Mouse (Mus musculus) skeletal muscle tissue, adult 2 months (tissue): Measurements from ENCODE around the gene Cxcl13.
"Not testable (repeated sequence)": the region's sequence is repeated elsewhere in the genome, so short reads cannot be mapped to it uniquely, and the experiment has no call there.

Experiments
- DNase-seq: peaks from one replicate; pipeline ENCODE4 v3.0.0-alpha.2; 2012; ENCODE audit warnings: low read depth, low spot score

The Cxcl13 gene

GRCm38 (mm10) chr5:95956651-95957050 lies at the start of gene Cxcl13:
Gene Cxcl13 (plus strand): TSS chr5:95956951.
- DNase-seq: no peak

GRCm38 (mm10) chr5:95911006-95911405 lies 45.7 kb upstream of the Cxcl13 start:
- DNase-seq: no peak

GRCm38 (mm10) chr5:95918491-95918890 lies 38.3 kb upstream of the Cxcl13 start:
- no peak for DNase-seq

GRCm38 (mm10) chr5:95924023-95924422 lies 32.7 kb upstream of the Cxcl13 start:
- DNase-seq: no peak

DNA sequence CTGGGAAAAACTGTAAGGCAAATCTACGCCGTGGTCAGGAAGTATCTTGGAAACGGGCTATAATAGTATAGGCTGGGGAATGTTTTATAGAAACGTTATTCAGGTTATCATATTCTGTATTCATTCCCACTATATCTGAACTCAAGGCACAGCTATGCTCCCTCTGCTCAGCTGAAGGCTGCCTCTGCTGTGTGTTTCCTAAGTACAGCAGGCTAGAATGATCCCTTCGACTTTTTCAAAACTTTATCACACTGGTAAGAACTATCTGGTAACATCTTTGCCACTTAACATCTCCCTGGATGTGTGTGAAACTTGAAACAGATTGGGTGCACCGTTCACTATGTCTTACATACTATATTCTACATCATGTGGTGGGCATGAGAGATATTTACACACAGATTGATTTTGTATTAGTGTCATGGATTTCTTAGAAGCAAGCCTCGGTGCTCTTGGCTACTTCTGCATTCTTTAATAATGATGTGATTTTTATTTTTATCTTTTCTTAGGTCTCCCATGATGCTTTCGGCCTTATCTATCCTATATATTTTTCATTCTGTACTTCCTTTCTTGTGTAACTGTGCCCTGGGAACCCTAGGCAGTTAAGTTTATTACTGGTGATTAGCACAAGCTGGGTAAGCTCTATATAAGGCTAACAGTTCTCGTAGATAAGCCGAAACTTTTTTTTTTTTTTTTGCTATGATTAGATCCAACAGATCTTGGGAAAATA lies 31.4 kb upstream of the Cxcl13 start:
- DNase-seq: no peak

DNA sequence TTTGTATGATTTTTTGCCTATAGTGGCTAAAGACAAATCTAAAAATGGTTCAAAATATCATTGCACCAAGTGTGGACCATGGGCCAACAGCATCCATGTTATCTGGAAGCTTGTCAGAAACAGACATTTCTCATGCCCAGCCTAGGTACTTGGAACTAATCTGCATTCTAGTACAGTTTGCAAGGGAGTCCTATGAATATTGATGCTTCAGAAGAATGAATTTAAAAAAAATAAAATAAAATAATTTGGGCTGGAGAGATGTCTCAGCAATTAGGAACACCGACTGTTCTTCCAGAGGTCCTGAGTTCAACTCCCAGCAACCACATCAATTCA lies 30.9 kb upstream of the Cxcl13 start:
- DNase-seq: no peak

GRCm38 (mm10) chr5:95935035-95935434 lies 21.7 kb upstream of the Cxcl13 start:
- DNase-seq: no peak

- DNase-seq: no peak
Measured at GRCm38 (mm10) chr5:95936068-95936467, 20.7 kb upstream of the Cxcl13 start.

DNA sequence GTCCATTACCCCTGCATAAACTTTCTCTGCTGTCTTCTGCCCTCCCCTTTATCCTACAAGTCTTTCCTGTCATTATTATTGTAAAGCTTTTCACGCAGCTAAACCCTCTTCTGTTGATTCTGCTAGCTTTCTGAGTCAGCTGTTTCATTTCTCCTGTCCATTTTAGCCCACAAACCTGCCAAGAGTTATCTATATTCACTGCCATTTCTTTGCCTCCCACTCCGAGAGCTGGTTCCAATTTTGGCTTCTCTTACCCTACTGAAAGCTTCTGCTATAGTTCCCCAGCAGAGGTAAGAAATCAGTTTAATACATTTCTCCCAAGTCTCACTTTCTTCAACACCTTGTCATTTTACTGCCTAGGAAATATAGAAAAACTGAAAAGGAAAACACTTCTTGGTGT lies 19.6 kb upstream of the Cxcl13 start:
- DNase-seq: no peak

- DNase-seq: no peak
Measured at GRCm38 (mm10) chr5:95938044-95938625, 18.6 kb upstream of the Cxcl13 start.

DNA sequence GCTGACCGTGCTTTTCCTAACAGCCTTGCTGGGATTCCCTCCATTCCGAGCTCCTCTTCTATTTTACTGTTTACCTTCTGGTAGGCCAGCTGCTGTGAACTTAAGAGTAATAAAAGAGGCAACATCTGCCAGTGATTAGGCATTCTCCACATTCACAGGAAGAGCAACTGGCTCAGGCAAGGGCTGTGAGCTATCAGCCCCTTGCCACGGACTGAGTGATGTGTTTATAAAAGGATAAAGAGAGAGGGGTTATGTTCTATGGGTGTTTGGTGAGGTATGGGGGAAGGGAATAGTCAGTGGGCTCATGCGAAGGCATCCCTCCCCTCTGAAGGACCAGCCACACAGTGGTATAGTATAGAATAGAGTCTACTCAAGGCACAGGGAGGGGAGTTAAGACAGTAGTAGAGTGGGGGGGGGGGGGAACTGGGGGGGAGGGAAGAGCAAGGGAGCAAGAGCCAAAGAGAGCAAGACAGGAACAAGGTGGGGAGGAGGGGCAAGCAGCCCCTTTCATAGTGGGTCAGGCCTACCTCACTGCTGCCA lies 16.0 kb upstream of the Cxcl13 start:
- no peak for DNase-seq

DNA sequence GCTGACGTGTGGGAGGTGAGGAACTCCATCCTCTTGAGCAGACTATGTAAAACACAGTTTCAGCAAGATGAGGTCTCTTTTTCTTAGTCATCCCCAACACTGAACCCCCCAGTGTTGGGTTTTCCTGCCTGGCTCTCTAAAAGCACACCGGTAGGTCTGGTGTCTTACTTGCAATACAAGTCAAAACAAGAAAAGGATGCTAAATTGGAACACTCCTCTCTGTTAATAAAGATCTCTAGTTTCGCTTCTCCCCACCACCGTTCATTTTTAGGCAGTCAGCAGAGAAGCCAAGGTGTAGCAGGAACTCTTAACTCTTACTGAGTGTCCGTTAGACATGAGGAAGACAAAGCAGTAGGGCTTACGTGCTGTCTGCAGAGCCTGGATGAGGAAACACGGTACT lies 15.2 kb upstream of the Cxcl13 start:
- DNase-seq: no peak

DNA sequence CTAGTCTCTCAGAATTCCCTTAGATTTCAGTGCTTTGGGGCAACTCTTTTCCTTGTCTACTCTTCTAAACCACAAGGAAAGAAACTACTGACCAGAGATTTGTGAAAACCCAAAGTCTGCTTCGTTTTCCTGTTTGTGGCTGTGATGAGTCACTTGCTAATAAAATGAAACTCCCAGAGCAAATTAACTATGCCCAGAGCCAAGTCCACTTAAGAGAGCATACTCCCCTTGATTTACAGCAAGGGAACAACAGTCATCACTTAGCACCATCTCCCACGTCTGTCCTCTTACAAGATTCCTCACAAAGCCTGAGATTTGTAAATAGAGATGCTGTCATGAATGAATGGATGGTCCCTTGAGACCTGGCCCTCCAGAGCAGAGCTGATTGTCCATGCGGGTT lies 11.6 kb upstream of the Cxcl13 start:
- DNase-seq: peak; percentile 36

GRCm38 (mm10) chr5:95946344-95946743 lies 10.4 kb upstream of the Cxcl13 start:
- DNase-seq: no peak

GRCm38 (mm10) chr5:95948641-95949040 lies 8.1 kb upstream of the Cxcl13 start:
- DNase-seq: no peak

GRCm38 (mm10) chr5:95949946-95950701 lies 6.6 kb upstream of the Cxcl13 start:
- peak; percentile 43 for DNase-seq

DNA sequence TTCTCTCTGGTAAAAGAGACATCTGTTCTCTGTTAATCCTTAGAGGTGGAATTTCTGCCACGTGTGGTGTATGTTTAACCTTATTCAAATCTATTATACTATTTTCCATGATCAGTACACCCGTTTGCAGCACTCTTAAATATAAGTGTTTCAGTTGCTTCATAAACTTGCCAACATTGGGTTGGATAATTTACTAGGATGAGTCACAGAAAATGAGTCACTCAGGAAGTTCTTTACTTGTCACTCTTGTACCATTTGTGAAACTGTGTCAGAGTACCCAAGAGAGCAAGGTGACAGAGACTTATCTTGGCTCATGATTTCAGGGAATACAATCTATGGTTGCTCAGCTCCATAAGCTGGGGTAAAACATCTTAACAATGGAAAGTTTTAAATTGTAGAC lies 8.2 kb downstream of the Cxcl13 start:
- DNase-seq: no peak

DNA sequence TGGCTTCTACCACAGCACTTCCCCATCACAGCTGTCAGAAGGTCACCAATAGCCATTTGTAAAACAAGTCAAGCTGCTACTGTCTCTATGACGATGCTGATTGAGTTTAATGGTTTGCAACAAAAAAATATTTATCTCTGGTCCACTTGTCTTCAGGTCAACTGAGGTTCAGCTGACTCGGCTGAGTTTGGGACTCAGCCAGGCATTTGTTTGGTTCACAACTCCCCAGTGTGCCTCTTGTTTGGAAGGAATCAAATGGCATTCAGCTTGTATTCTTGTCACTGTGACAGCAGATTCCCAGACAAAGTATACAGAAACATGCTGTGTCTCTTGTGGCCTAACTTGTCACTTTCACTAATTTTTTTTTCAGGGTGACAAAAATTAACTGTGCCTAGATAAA lies 9.9 kb downstream of the Cxcl13 start:
- DNase-seq: peak; percentile 28

- no peak for DNase-seq
Measured at GRCm38 (mm10) chr5:95970845-95971244, 14.1 kb downstream of the Cxcl13 start.

- DNase-seq: no peak
Measured at GRCm38 (mm10) chr5:95972208-95972607, 15.5 kb downstream of the Cxcl13 start.

DNA sequence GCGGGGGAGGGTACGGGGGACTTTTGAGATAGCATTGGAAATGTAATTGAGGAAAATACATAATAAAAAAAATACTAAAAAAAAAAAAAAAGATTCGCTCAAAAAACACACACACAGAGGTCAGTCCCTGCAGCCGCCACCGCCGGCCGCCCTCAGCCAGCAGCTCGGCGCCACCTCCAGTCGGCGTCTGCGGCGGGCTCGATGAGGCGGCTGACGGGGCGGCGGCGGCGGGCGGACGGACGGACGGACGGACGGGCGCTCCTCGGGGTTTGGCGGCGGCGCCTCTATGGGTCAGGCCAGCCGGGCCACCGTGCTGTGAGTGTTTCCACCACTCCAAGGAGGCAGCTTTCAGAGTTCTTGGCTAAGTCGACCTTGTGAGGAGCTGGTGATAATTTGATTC lies 17.1 kb downstream of the Cxcl13 start:
- DNase-seq: not testable (repeated sequence)

- no peak for DNase-seq
Measured at GRCm38 (mm10) chr5:95976299-95976698, 19.5 kb downstream of the Cxcl13 start.
